Mouse (Mus musculus) heart, postnatal 14 days (tissue): ENCODE data around the gene Matk. TPM values are rescaled to one million over a fixed set of nuclear protein-coding genes. Genes with fewer than 3 reads are reported as not detected.
A peak's percentile ranks its signal among the peaks of the same experiment; 100 is the strongest.

Experiments used
- DNase-seq, 2 experiments: peaks; one replicate each; pipeline ENCODE4 v3.0.0; 2021 to 2022
- intact Hi-C: fragments of 180-260 bp; cut with DNase I; formaldehyde crosslinking; loops from one replicate; pipeline ENCODE4 v1.15.1; 2025
- microRNA-seq, 2 experiments: library from miRNA; unstranded; fragments of <30 nt; microRNA quantifications; one replicate each; pipeline ENCODE4 v1.2.0; 2021 to 2022
- total RNA-seq, 2 experiments: library from RNA; stranded (reverse); gene quantifications; 2 replicates each; pipeline ENCODE4 v1.2.3; 2021

Matk gene
- total RNA-seq, 2 experiments from 2014 or later = 0.26 to 0.51 TPM

DNA sequence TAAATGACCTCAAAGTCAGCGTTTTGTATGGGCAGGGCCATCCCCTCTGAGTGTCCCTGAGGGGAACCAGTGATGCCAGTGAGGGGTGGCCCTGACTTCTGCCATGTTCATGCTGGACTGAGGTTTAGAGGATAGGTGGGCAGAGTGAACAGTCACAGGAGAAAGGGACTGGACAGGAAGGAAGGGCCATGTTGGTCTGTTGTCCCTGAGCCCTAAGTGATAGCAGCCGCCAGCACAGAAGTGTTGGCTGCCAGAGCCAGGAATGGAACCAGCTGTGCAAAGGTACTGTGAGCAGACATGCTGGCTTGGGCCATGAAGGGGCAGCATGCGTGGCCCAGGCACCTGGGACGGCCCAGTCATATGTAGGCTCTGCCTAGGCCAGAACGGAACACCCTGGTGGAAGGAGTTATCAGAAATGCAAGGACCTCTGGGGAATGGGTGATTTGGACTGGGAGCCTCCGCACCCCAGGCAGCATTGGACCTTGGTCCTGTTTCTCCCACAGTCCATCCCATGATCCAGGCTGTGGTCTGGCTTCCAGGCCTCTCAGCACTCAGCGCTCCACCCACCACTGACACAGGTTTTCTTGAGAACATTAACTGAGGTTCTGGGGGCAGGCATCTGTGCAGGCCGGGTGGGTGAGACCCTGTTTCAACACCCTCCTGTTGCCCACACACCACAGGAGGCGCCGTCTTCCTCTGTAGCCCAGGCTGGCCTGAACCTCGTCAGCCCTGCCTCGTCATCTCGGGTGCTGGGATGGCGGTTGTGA, 47.0 kb downstream of the Matk start:
- intact Hi-C loops = no loop called here
- DNase-seq = no peak

DNA sequence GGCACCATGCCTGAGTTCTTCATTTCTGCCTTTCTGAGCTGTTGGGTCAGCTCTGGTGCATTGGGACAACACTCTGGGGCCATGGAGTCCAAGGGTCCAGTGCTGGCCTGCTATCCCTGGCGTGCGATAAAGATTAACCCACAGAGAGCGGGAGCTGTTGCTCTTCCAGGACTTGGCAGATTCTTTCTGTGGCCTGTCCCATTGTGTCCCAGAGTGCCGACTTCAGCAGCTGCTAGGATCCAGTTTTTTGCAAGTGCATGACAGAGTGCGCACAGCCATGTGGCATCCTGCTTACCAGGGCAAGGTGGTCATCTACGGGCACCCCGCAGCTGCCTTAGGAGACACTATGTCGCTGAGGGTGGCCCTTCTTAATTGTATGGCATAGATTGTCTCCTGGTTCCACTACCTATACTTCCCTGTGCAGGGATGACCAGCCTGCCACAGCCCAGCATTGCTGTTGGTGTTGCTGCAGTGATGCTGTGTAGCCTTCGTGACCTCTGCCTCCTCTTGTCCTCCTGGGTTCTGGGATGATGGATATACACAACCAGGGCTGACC, 47.7 kb downstream of the Matk start:
- no peak for DNase-seq

DNA sequence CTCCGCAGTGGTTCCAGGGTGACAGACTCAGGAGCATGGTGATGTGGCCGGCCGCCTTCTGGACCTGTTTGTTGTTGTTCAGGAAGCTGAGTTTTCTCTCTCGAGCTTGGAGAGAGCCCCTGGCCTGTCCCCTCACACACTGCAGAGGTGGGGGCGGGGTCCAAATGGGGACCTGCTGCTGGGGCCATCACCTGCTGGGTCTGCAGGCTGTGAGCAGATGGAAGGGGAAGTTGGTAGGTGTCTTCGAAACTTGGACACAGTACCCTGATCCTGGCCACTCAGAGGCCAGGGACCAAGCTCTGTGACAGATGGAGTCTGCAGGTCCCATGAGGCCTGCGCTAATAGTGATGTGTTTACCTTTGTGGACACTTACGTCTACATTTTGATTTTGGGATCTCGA, 48.6 kb downstream of the Matk start:
- intact Hi-C loops = no loop called here
- DNase-seq = no peak

More for the DNA sequence above, 47.7 kb downstream of the Matk start:
- intact Hi-C loops = no loop called here

DNA sequence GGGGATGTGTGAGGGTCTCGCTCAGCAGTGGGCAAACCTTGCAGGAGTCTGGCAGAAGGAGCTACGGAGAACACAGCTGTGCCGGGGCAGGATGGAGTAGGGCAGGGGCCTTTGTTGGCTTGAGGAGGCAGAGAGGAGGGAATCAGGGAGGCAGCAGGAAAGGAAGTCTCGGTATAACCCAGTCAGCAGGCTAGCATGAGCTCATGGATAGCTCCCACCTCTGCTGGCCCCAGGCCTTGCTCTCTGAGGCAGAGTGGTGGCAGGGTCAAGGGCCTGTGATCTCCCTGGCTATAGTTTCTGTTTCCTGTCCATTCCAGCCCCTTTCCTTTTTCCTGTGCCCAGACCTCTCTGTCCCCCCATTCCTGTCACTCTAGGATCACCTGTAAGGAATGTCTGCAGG, 49.6 kb downstream of the Matk start:
- intact Hi-C loops = no loop called here

DNA sequence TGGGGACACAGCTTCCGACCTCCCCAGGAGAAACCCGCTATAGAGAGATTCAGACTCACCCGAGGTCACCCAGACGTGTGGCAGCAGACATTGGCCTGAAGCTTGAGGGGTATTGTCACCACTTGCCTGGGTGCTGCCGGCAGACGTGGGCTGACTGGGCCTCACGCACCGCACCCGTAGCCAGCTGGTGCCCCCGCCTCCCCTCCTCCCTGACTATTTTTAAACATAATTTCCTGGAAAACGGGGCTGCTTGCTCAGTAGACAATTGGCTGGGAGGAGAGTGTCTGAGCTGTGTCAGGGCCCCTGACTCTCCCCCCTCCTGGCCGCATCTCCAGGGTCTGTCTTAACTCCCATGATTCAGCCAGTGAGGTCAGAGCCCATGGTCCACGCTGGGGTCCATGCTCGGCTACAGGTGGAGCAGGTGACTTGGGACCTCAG, 50.1 kb downstream of the Matk start:
- intact Hi-C loops = no loop called here

More for the DNA sequence above, 49.6 kb downstream of the Matk start:
- DNase-seq = no peak

DNA sequence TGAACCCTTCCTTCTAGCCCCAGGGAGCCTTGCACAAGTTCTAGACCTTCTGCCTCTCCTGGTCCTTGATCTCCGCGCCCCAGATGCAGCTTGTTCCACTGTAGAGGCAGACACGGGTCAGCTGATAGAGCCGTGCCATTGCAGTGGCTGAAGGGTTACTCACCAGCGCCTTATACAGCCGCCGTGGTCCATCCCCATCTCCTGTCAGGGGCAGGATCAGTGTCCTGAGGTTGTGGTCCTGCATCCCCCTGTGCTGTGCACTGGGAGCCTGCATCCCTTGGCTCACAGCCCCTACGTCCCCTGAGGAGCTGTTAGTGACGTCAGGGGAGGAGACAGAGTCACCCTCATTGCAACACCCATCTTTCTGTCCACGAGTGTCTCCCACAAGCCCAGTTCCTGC, 50.5 kb downstream of the Matk start:
- DNase-seq = no peak
- intact Hi-C loops = no loop called here

More for the DNA sequence above, 50.1 kb downstream of the Matk start:
- DNase-seq = peak in 1 of 2 experiments; percentile 50

DNA sequence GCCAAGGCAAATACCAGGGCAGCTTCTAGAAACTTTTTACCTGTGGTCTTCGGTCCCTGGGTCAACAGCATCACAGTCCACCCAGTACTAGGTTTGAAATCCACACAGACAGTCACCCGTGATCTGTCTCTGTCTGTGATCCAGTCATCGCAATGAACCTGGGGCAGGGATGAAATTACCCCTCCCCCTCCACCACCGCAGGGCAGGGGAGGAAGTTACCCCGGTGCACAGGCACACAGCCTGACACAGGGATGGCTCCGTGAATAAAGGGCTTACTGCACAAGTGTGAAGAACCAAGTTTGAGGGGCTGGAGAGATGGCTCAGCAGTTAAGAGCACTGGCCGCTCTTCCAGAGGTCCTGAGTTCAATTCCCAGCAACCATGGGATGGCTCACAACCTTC, 51.0 kb downstream of the Matk start:
- intact Hi-C loops = no loop called here
- DNase-seq = no peak

DNA sequence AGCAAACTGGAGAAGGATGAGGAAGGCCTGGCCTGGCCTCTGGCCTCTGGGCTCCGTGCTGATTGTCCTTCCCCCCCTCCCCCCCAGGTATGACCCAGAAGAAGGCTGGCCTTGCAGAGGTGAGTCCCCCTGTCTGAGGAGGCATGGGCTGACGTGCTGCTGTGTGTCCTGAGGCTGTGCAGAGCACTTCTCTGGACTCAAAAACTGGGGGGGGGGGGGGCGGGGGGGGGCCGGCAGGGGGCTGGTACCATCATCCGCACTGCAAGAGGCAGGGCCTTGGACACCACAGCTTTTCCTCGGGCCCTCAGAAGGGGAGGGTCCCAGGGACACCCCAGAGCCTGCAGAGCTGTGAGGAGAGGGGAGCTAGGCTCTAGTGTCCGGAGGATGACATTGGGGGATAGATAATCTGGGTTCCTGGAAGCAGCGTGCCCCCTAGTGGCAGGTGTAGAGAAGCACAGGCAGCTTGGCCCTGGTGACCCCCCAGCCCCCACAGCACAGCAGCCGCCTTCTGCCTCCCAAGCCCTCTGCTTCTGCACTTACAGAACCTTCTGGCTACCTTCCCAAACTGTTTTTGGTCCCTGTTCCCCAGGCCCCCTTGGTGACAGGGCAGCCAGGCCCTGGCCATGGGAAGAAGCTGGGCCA, 52.0 kb downstream of the Matk start:
- DNase-seq = peak; percentile 67 to 77
- intact Hi-C loops = loop anchor here (1.0 kb wide), 1 partner anchor 15 kb away; no protein-coding TSS in a partner anchor

DNA sequence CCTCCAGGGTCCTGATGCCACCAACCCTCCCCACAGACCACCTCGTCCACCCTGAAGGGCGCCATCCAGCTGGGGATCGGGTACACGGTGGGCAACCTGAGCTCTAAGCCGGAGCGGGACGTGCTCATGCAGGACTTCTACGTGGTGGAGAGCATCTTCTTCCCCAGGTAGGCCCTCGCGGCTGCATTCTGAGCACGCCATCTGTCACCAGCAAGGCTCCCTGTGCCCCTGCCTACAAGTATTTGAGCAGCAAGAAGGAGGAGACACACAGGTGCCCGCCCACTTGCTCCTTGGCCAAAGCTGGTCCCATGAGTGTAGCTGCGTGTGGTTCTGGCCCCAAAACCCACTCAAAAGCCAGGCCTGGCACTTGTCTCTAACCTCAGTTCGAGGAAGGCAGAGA, 52.9 kb downstream of the Matk start:
- DNase-seq = no peak
- intact Hi-C loops = loop anchor here (1.0 kb wide), 1 partner anchor 16 kb away; no protein-coding TSS in a partner anchor

DNA sequence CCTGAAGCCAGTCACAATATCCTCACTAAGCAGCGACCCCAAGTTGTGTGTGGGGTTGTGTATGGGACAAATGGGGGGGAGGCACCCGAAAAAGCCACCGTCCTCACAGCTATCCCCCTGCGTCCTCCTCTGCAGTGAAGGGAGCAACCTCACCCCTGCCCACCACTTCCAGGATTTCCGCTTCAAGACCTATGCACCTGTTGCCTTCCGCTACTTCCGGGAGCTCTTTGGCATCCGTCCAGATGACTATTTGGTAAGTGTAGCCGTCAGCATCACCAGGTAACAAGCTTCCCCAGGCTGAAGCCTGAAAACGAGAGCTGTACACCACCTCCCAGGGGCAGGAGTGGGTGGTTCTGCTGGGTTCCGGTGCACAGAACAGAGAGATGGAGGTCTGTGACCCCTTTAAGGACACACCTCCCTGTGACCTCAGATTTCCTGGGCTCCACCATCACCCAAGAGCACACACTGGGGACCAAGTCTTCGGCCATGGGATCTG, 53.5 kb downstream of the Matk start:
- DNase-seq = no peak
- intact Hi-C loops = no loop called here

DNA sequence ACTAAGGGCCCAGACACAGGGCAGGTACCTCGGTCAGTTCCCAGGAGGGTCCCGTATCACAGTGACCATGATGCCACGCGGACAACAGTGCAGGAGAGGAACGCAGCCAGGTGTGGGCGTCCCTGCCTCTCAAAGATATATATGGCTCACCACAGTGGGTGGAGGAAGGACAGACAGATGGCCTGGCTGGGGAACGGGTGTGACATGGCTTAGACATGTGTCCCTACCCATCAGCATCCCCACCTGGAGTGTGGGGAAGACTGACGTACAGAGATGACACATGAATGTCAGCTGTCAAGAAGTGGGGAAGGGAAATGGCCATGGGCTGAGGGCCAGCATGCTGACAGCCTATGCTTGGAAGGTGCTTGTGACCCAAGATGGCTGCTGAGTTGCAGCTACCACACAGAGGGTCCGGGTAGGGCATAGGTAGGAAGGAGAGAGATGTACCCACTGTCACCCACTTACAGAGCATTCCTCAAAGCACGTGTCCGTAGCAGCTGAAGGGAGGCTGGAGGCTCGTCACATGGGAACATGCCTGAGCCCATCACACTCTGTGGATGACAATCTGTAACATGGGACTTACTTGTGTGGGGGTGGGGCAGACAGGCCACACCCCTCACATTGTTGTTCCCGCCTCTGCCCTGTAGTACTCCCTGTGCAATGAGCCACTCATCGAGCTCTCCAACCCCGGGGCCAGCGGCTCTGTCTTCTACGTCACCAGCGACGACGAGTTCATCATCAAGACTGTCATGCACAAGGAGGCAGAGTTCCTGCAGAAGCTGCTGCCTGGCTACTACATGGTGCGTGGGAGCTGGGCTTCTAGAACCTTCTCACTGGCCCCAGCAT, 54.3 kb downstream of the Matk start:
- intact Hi-C loops = no loop called here
- no peak for DNase-seq

DNA sequence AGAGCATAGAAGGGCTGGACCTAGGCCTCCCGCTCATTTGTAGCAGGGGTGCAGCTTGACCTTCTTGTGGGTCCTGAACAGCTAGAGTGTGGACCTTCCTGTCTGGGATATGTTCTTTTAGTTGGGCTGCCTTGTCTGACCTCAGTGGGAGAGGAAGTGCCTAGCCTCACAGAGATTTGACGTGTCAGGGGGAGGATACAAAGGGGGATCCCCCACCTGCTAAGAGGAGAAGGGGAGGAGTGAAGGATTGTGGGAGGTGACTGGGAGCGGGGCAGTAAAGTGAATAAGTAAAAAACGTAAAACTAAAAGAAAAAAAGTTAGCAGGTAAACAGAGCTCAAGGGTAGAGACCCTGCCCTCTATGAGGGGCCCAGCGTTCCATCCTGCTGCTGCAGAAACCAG, 56.8 kb downstream of the Matk start:
- DNase-seq = no peak
- intact Hi-C loops = no loop called here

Small RNAs within 50 kb of the gene (microRNA-seq; reads per million reads assigned to microRNA genes)
- gene Mir3057 = 23.1 to 44.1 reads per million in 2 experiments

Other genes starting within 250 kb of the Matk start
- gene Gng7, start 238.0 kb upstream of the Matk start, total RNA-seq = under 1 TPM; 0.27 to 0.31 TPM
- gene Diras1, start 227.3 kb upstream of the Matk start, total RNA-seq = under 1 TPM in 1 of 2 experiments, not detected in 1; 0.10 TPM
- gene Slc39a3, start 215.5 kb upstream of the Matk start, total RNA-seq = 10 to 100 TPM; 13.6 to 14.8 TPM
- gene Sgta, start 192.8 kb upstream of the Matk start, total RNA-seq = 10 to 100 TPM; 91.5 to 93.3 TPM
- 10 to 100 TPM; 10.3 to 10.9 TPM for gene Thop1, start 182.9 kb upstream of the Matk start, total RNA-seq
- gene Creb3l3, start 154.1 kb upstream of the Matk start, total RNA-seq = under 1 TPM; 0.69 to 0.90 TPM
- 100 to 1,000 TPM; 115 to 122 TPM for gene Map2k2, start 147.0 kb upstream of the Matk start, total RNA-seq
- 10 to 100 TPM; 40.8 to 43.2 TPM for gene Zbtb7a, start 117.7 kb upstream of the Matk start, total RNA-seq
- 10 to 100 TPM; 15.2 to 18.3 TPM for gene Pias4, start 85.0 kb upstream of the Matk start, total RNA-seq
- gene Eef2, start 76.3 kb upstream of the Matk start, total RNA-seq = 1,000 to 10,000 TPM; 1,113 to 1,165 TPM
- gene Dapk3, start 69.9 kb upstream of the Matk start, total RNA-seq = 10 to 100 TPM; 28.4 to 29.2 TPM
- gene 4930442H23Rik, start 69.1 kb upstream of the Matk start, total RNA-seq = not detected
- gene Nmrk2, start 50.9 kb upstream of the Matk start, total RNA-seq = 1 to 10 TPM; 3.6 to 9.8 TPM
- gene Atcay, start 22.1 kb upstream of the Matk start, total RNA-seq = under 1 TPM; 0.12 TPM
- 1 to 10 TPM; 2.7 to 3.4 TPM for gene Zfr2, start 19.8 kb upstream of the Matk start, total RNA-seq
- gene Mrpl54, start 14.0 kb downstream of the Matk start, total RNA-seq = 10 to 100 TPM; 83.0 to 96.2 TPM
- gene Apba3, start 14.0 kb downstream of the Matk start, total RNA-seq = 10 to 100 TPM; 85.5 to 97.2 TPM
- gene Tjp3, start 38.6 kb downstream of the Matk start, total RNA-seq = under 1 TPM; 0.14 to 0.34 TPM
- 10 to 100 TPM; 34.8 to 36.7 TPM for gene Pip5k1c, start 40.0 kb downstream of the Matk start, total RNA-seq
- 10 to 100 TPM; 15.6 to 17.8 TPM for gene Cactin, start 68.2 kb downstream of the Matk start, total RNA-seq
- gene Tbxa2r, start 75.8 kb downstream of the Matk start, total RNA-seq = 1 to 10 TPM; 5.3 to 7.9 TPM
- 1 to 10 TPM; 5.2 to 5.5 TPM for gene Gipc3, start 90.3 kb downstream of the Matk start, total RNA-seq
- 10 to 100 TPM; 74.0 to 82.9 TPM for gene Hmg20b, start 97.5 kb downstream of the Matk start, total RNA-seq
- 10 to 100 TPM; 11.7 to 14.3 TPM for gene Mfsd12, start 104.6 kb downstream of the Matk start, total RNA-seq
- 1 to 10 TPM; 1.2 to 1.3 TPM for gene 4930404N11Rik, start 112.9 kb downstream of the Matk start, total RNA-seq
- 10 to 100 TPM; 30.5 to 32.7 TPM for gene Fzr1, start 125.6 kb downstream of the Matk start, total RNA-seq
- gene Dohh, start 131.5 kb downstream of the Matk start, total RNA-seq = 10 to 100 TPM; 47.6 to 55.3 TPM
- under 1 TPM; 0.51 to 0.84 TPM for gene Gm48551, start 131.5 kb downstream of the Matk start, total RNA-seq
- gene Gm48552, start 136.1 kb downstream of the Matk start, total RNA-seq = under 1 TPM; 0.65 to 0.83 TPM
- 1 to 10 TPM; 1.9 to 2.0 TPM for gene Smim24, start 140.1 kb downstream of the Matk start, total RNA-seq
- 100 to 1,000 TPM; 133 TPM for gene Nfic, start 202.7 kb downstream of the Matk start, total RNA-seq
- under 1 TPM; 0.15 to 0.19 TPM for gene Celf5, start 229.8 kb downstream of the Matk start, total RNA-seq
- gene Ncln, start 243.5 kb downstream of the Matk start, total RNA-seq = 10 to 100 TPM; 55.4 to 62.0 TPM
- 1 to 10 TPM in 1 of 2 experiments, under 1 TPM in 1; 0.96 to 1.2 TPM for gene S1pr4, start 247.2 kb downstream of the Matk start, total RNA-seq